In genomic region chr9:41083386-41084055, GRCm38 (mm10) we compare ENCODE assay signal across 10 mouse cellular contexts.
A peak's percentile ranks its signal among the peaks of the same experiment; 100 is the strongest.
DNase-seq lines count a peak whose midpoint lies in the region; ATAC-seq and TF ChIP-seq lines count a peak whose summit lies in the region.
"Had no signal": no experiment of that assay in that cellular context is flagged by ENCODE, and none has a peak within 500 bp of the region (broad histone marks: within the 10 kb centered on the region; RNA-seq: fewer than 3 reads in every experiment).

No protein-coding gene starts in this region.

- H3K79me2 ChIP-seq in macrophage (ENCODE audit: inconsistent target) = peaks cover 71% of the 10 kb centered on the region

- H3K4me2 ChIP-seq in kidney, embryonic 16.5 days (replicated peaks; ENCODE audit: low read depth, low read length) = no peak overlapping the region

- H3K4me3 ChIP-seq in cerebellum, adult 2 months (replicated peaks; ENCODE audit: insufficient read depth, low read depth, low read length) = no peak overlapping the region
- no peak overlapping the region for H3K4me3 ChIP-seq in kidney, embryonic 16.5 days (ENCODE audit: low read length)
- no peak overlapping the region for H3K4me3 ChIP-seq in macrophage (ENCODE audit: inconsistent target)

- no peak overlapping the region for H3K9ac ChIP-seq in kidney, embryonic 16.5 days (replicated peaks; ENCODE audit: low read length)

- no peaks in the 10 kb centered on the region for H3K36me3 ChIP-seq in kidney, embryonic 16.5 days (ENCODE audit: insufficient read depth, low read length)
- H3K36me3 ChIP-seq in macrophage (ENCODE audit: inconsistent target) = no peaks in the 10 kb centered on the region

- ATAC-seq in kidney, embryonic 16.5 days (ENCODE audit: low FRiP score, low TSS enrichment) = no peak

- H3K27me3 ChIP-seq in cerebellum, adult 2 months (ENCODE audit: control insufficient read depth, insufficient read depth, low read length) = no peaks in the 10 kb centered on the region
- no peaks in the 10 kb centered on the region for H3K27me3 ChIP-seq in kidney, embryonic 16.5 days (ENCODE audit: insufficient read depth, low read length)

- 84% methylated on average over 6 of the region's 6 CpGs for WGBS in cerebellum, adult 2 months
- WGBS in kidney, embryonic 16.5 days = 74% methylated on average over 6 of the region's 6 CpGs
- WGBS in macrophage (ENCODE audit: missing documents) = 31% methylated on average over 6 of the region's 6 CpGs

- TF ChIP-seq CTCF in cerebellum, adult 2 months (IDR thresholded peaks at IDR 0.05; ENCODE audit: borderline replicate concordance, insufficient read depth, low read depth, low read length) = no peak

- H3K27ac ChIP-seq in cerebellum, adult 2 months (ENCODE audit: insufficient read depth, low read length) = peak overlapping the region; percentile 32; the same call in 1 of the 2 replicates
- peak overlapping the region; percentile 65 for H3K27ac ChIP-seq in kidney, embryonic 16.5 days (ENCODE audit: low read length)
- peak overlapping the region; percentile 41 for H3K27ac ChIP-seq in macrophage

- H3K4me1 ChIP-seq in cerebellum, adult 2 months (ENCODE audit: control insufficient read depth, insufficient read depth, low read length) = peaks cover 43% of the 10 kb centered on the region
- peaks cover 21% of the 10 kb centered on the region for H3K4me1 ChIP-seq in kidney, embryonic 16.5 days (ENCODE audit: insufficient read depth, low read length)

- H3K9me3 ChIP-seq in kidney, embryonic 16.5 days (ENCODE audit: low read length) = no peaks in the 10 kb centered on the region

- DNase-seq in cerebellum, adult 2 months = no peak
- no peak for DNase-seq in cerebellum, adult 9-10 months
- DNase-seq in kidney, adult 11 months = no peak
- peak; percentile 21 for DNase-seq in T-cell, adult 2 months (ENCODE audit: low spot score)
- no peak for DNase-seq in gastrocnemius, postnatal 4 days (ENCODE audit: low spot score in 2 of 2)
- no peak for DNase-seq in thymus, postnatal 10 days (ENCODE audit: low spot score in 2 of 2)
- DNase-seq: cerebellum, postnatal 14 days; right cerebral cortex, postnatal 25 days had no signal

- TF ChIP-seq POLR2A in cerebellum, adult 2 months (IDR thresholded peaks at IDR 0.05; ENCODE audit: borderline replicate concordance, insufficient read depth, low read length) = no peak
